Mouse (Mus musculus) forebrain, embryonic 11.5 days (tissue): Measurements from ENCODE around the gene Apol7a. TPM values are rescaled to one million over a fixed set of nuclear protein-coding genes. Genes with fewer than 3 reads are reported as not detected.

ENCODE experiments used
- ATAC-seq: fragments of 200-750 bp; cut with Nextera tagmentation; replicated peaks from 2 replicates; pipeline ENCODE4 v1.8.0; 2017; ENCODE audit warnings: moderate TSS enrichment; ENCODE audit not compliant: low FRiP score
- DNase-seq: peaks from one replicate; pipeline ENCODE4 v3.0.0-alpha.2; 2017; ENCODE audit warnings: low spot score
- H3K27ac ChIP-seq: fragments of 300-500 bp; sonication (generic); 2 replicates; pipeline ENCODE4 v1.5.1; 2014; ENCODE audit warnings: low read depth, low read length
- H3K27me3 ChIP-seq: fragments of 300-500 bp; sonication (generic); 2 replicates; pipeline ENCODE4 v1.6.1; 2014; ENCODE audit warnings: mild to moderate bottlenecking, low read length, mixed read lengths; ENCODE audit not compliant: control insufficient read depth, insufficient read depth
- H3K36me3 ChIP-seq: fragments of 300-500 bp; sonication (generic); 2 replicates; pipeline ENCODE4 v1.6.1; 2014; ENCODE audit warnings: mild to moderate bottlenecking, low read length, moderate library complexity, mixed read lengths; ENCODE audit not compliant: control insufficient read depth, insufficient read depth
- H3K4me1 ChIP-seq: fragments of 300-500 bp; sonication (generic); replicated peaks from 2 replicates; pipeline ENCODE4 v1.6.1; 2014; ENCODE audit warnings: low read length, mixed read lengths; ENCODE audit not compliant: control insufficient read depth, insufficient read depth
- H3K4me2 ChIP-seq: fragments of 300-500 bp; sonication (generic); 2 replicates; pipeline ENCODE4 v1.6.1; 2014; ENCODE audit warnings: low read depth, mild to moderate bottlenecking, low read length, moderate library complexity, mixed read lengths; ENCODE audit not compliant: severe bottlenecking
- H3K4me3 ChIP-seq: fragments of 300-500 bp; sonication (generic); 2 replicates; pipeline ENCODE4 v1.5.1; 2014; ENCODE audit warnings: low read depth, low read length
- H3K9ac ChIP-seq: fragments of 300-500 bp; sonication (generic); 2 replicates; pipeline ENCODE4 v1.6.1; 2014; ENCODE audit warnings: low read length
- H3K9me3 ChIP-seq: fragments of 300-500 bp; sonication (generic); 2 replicates; pipeline ENCODE4 v1.6.1; 2016; ENCODE audit warnings: low read length, mixed read lengths; ENCODE audit not compliant: control insufficient read depth
- WGBS: fragments of 180-500 bp; shearing (Covaris S2); extraction: QIAGEN DNeasy Blood & Tissue Kit; methylation state at CpG from one replicate; pipeline ENCODE4 v1.1.7; 2014; 5-methylcytosine and 5-hydroxymethylcytosine counted together
- polyA plus RNA-seq: library from polyadenylated mRNA; unstranded; fragments of >200 nt; fragmentation: Nextera tagmentation; extraction: Ambion mirVana; gene quantifications from 2 replicates; pipeline ENCODE4 v1.2.1, GENCODE M21; 2014

Gene Apol7a
- polyA plus RNA-seq, 1 experiment from 2014 or later, result not detected

DNA sequence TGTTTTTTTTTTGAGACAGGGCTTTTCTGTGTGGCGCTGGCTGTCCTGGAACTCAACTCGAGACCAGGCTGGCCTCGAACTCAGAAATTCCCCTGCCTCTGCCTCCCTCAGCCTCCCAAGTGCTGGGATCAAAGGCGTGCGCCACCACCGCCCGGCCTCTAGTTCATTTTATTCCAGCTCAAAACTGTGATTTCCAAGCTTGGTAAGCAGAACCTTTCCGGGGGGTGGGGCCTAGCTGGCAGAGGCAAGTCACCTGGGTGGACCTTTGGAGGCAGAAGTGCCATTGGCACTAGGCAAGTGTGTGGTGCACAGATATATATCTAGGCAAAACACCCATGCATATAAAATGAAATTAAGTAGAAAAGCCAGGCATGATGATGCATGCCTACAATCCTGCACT, 31.4 kb downstream of the Apol7a start:
- DNase-seq, result peak; percentile 68
- peaks cover 5% of the 10 kb centered on the region for H3K4me1 ChIP-seq

DNA sequence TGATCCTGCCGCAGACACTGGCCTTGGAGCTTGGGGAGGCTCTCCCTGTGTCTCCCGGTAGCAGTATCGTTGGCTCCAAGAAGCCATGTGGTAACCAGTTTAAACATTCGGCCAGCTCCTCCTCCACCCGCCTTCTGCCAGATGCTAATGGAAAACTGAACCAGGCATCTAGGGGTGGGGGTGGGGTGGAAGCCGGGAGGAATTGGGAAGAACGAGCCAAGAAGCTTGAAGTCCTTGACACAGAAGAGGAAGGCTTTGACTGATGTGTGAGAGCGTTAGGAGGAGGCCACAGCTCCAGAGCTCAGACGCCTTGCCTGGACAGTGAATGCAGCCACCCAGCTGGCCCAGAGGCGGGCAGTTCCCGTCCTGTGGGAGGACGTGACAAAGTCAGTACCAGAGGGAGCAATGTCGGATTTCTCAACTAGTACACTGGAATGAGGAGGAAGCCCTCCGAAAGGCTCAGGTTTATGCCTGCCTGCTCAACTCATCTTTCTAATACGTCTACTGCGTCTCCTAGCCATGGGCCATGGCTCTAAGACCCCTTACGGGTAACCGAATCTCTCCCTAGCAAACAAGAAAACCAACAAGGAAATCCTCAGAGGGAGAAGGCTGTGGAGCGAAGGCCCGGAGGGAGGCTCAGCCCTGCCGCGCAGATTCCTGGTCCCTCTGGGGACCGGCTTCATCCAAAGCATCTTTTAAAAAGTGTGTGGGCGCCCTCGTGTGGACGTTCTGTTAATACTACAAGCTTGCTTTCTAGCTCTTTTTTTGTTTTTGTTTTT, 32.0 kb downstream of the Apol7a start:
- peak overlapping the region; percentile 61 for H3K9ac ChIP-seq
- peak overlapping the region; percentile 21 for H3K4me3 ChIP-seq
- H3K9me3 ChIP-seq, result no peaks in the 10 kb centered on the region
- peaks cover 5% of the 10 kb centered on the region for H3K4me1 ChIP-seq
- no peaks in the 10 kb centered on the region for H3K36me3 ChIP-seq
- H3K27ac ChIP-seq, result peak overlapping the region; percentile 77
- DNase-seq, result peak; percentile 92
- WGBS, result 2% methylated on average over 26 of the region's 26 CpGs
- ATAC-seq, result peak; percentile 66
- no peaks in the 10 kb centered on the region for H3K27me3 ChIP-seq
- peak overlapping the region; percentile 59 for H3K4me2 ChIP-seq

More for the DNA sequence above, 31.4 kb downstream of the Apol7a start:
- WGBS, result 39% methylated on average over 8 of the region's 8 CpGs
- no peaks in the 10 kb centered on the region for H3K27me3 ChIP-seq
- no peaks in the 10 kb centered on the region for H3K36me3 ChIP-seq
- no peak overlapping the region for H3K4me3 ChIP-seq
- no peak overlapping the region for H3K4me2 ChIP-seq
- H3K9me3 ChIP-seq, result no peaks in the 10 kb centered on the region
- no peak overlapping the region for H3K9ac ChIP-seq
- no peak; the same call in 1 of the 2 replicates for ATAC-seq
- H3K27ac ChIP-seq, result no peak overlapping the region

DNA sequence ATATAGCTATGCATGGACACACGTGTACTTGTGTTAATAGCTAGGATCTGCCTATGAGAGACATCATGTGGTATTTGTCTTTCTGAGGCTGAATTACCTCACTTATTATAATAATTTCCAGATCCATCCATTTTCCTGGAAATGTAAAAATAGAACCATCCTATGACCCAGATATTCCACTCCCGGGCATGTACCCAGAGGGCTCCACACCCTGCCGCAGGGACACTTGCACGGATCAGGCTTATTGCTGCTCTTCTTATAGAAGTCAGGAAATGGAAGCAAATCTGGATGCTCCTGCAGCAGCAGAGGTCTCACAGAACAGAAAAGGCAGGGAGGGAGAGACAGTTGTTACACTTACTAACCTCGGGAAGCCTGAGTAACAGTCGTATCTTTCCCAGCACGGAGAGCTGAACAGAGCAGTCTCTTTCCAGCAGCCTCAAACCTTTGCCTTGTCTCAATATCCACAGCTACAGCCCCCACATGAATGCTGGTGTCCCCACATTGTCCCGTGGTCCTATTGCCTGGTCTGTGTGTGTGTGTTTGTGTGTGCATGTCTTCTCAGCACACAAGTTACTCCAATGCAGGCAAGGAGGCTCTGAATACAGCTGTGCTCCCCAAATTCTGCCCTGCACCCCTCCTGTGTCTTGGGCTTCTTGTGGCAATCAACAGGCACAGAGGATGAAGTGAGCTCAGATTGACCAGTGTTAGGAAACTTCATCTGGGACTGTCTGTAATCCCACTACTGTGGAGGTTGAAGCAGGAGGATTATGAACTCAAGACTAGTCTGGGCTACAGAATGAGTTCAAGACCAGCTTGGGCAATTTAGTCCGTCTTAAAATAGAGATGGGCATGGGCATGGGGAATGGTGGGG, 33.0 kb downstream of the Apol7a start:
- H3K4me1 ChIP-seq, result peaks cover 8% of the 10 kb centered on the region
- H3K9me3 ChIP-seq, result no peaks in the 10 kb centered on the region
- H3K9ac ChIP-seq, result no peak overlapping the region
- H3K4me2 ChIP-seq, result 0 out of 2 replicates have a peak overlapping the region, but pooled peaks have one; percentile 59
- H3K4me3 ChIP-seq, result no peak overlapping the region
- no peak for DNase-seq
- H3K27me3 ChIP-seq, result no peaks in the 10 kb centered on the region
- ATAC-seq, result no peak
- no peaks in the 10 kb centered on the region for H3K36me3 ChIP-seq
- 57% methylated on average over 9 of the region's 9 CpGs for WGBS
- no peak overlapping the region for H3K27ac ChIP-seq

DNA sequence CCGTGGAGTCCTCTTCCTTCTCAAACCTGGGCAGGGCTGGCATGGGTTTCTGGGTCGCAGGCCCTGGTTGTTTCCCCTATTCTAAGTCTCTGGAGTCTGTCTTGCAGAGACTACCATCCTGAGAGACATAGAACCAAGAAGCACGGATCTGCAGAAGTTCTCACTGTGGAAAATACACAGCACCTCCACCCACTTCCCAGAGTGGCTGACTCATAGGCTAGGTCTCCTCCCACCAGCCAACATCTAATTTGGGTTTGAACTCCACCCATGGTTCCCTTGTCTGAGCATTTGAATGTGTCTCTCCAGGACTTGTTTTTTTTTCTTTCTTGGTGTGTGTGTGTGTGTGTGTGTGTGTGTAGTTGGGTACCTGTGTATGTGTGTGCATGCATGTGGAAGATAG, 34.9 kb downstream of the Apol7a start:
- Histone ChIP-seq H3K4me3 (no peak overlapping the region), H3K4me1 (peaks cover 12% of the 10 kb centered on the region), H3K27me3 (no peaks in the 10 kb centered on the region), H3K36me3 (no peaks in the 10 kb centered on the region), H3K9ac (no peak overlapping the region), H3K9me3 (no peaks in the 10 kb centered on the region), H3K27ac (no peak overlapping the region), H3K4me2 (no peak overlapping the region)
- DNase-seq (no peak), ATAC-seq (no peak)
- 83% methylated on average over 3 of the region's 3 CpGs for WGBS

DNA sequence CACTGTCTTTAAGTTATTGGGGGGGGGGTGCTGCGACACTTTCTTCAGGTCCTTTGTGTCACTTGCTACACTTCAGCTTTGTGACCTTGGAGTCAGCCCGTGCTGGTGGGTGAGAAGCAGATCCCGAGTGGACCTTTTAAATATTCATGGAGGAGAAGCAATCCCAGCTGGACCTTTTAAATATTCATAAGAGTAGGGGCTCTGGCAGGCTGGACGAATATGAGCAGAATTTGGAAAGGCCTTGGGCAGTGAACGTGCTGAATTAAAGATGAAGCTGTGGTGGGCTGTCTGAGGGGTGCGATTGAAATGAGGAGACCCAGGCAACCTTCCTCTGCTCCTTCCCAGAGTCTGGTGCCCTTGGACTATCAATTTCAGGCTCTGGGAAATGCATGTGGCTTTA, 35.3 kb downstream of the Apol7a start:
- Histone ChIP-seq H3K4me2 (no peak overlapping the region), H3K4me1 (peaks cover 12% of the 10 kb centered on the region), H3K9ac (no peak overlapping the region), H3K27ac (no peak overlapping the region), H3K4me3 (no peak overlapping the region), H3K9me3 (no peaks in the 10 kb centered on the region), H3K27me3 (no peaks in the 10 kb centered on the region), H3K36me3 (no peaks in the 10 kb centered on the region)
- ATAC-seq (no peak), DNase-seq (no peak)
- whole genome bisulfite sequencing, result 46% methylated on average over 6 of the region's 6 CpGs

DNA sequence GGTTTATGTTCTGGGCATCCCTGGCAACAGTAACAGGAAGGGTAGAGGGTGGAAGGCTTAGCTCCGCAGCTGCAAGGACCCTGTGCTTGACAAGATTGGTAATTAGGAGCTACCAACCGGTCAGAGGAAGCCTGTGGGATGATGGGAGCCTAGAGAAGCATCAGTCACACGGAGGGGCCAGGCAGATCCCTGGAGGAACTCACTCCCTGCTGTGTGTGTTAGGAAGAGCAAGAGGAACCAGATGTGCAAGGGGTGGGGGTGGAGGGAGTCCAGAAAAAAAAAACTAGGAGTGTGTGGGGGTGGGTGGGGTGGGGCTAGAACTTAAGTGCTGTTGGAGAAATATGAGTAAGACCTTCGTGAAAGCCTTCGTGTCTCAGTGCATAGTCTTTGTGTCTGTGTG, 36.0 kb downstream of the Apol7a start:
- Histone ChIP-seq H3K4me2 (no peak overlapping the region), H3K36me3 (no peaks in the 10 kb centered on the region), H3K4me1 (peaks cover 12% of the 10 kb centered on the region), H3K4me3 (no peak overlapping the region), H3K27me3 (0 out of 2 replicates have a peak, but pooled peaks cover 1% of the 10 kb centered on the region), H3K27ac (no peak overlapping the region), H3K9me3 (no peaks in the 10 kb centered on the region), H3K9ac (no peak overlapping the region)
- no peak for DNase-seq
- 31% methylated on average over 5 of the region's 5 CpGs for WGBS
- no peak for ATAC-seq

DNA sequence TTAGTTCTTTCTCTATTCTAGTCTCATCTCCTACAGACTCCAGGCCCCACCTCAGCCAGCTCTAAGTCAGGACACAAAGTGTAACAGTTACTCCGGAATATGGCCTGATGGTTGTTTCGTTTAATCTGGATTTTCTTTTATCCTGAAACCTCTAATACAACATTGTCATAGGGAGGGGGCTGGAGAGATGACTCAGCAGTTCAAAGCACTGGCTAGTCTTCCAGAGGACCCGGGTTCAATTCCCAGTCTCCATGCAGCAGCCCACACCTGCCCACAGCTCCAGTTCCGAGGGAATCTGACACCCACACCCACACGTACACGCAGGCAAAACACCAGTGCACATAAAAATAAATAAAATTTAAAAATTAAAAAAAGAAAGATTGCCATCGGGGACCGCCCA, 39.0 kb downstream of the Apol7a start:
- H3K27me3 ChIP-seq, result 0 out of 2 replicates have a peak, but pooled peaks cover 2% of the 10 kb centered on the region

DNA sequence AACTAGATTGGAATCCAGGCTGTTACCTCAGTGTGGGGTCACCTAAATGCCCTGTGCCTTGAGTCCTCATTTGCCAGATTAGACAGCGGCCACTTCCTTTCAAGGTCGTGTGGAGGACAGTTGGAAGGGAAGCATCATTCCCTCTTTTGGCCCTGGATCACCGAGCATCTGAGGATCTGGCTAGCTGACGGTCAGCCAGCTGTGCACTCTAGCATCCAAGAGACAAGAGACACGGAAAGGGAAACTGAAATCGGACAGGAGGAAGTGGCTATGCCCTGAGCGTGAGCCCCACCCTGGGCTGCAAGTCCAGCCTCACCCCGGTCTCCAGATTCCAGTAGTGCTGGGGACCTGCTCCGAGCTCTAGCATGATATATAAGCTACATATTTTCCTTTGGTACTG, 39.4 kb downstream of the Apol7a start:
- Histone ChIP-seq H3K27me3 (0 out of 2 replicates have a peak, but pooled peaks cover 2% of the 10 kb centered on the region), H3K36me3 (no peaks in the 10 kb centered on the region), H3K4me1 (peaks cover 30% of the 10 kb centered on the region), H3K9me3 (no peaks in the 10 kb centered on the region), H3K9ac (peak overlapping the region; percentile 70; the same call in 1 of the 2 replicates), H3K4me2 (no peak overlapping the region), H3K27ac (no peak overlapping the region), H3K4me3 (no peak overlapping the region)
- no peak for ATAC-seq
- WGBS, result 70% methylated on average over 9 of the region's 9 CpGs
- DNase-seq, result no peak

More for the DNA sequence above, 39.0 kb downstream of the Apol7a start:
- Histone ChIP-seq H3K4me1 (peaks cover 27% of the 10 kb centered on the region), H3K4me3 (no peak overlapping the region), H3K9me3 (no peaks in the 10 kb centered on the region), H3K4me2 (no peak overlapping the region), H3K9ac (no peak overlapping the region), H3K36me3 (no peaks in the 10 kb centered on the region), H3K27ac (no peak overlapping the region)
- DNase-seq (no peak), ATAC-seq (no peak)
- WGBS, result 92% methylated on average over 8 of the region's 8 CpGs
